Mouse (Mus musculus) stomach, embryonic 14.5 days (tissue): ENCODE results near the gene Bcat2. TPM values are rescaled to one million over a fixed set of nuclear protein-coding genes. Genes with fewer than 3 reads are reported as not detected.

Experiments used
- polyA plus RNA-seq: library from polyadenylated mRNA; unstranded; fragments of >200 nt; fragmentation: Nextera tagmentation; extraction: Ambion mirVana; gene quantifications from 2 replicates; pipeline ENCODE4 v1.2.1, GENCODE M21; 2014

Gene Bcat2
- polyA plus RNA-seq, 1 experiment from 2014 or later = 61.6 TPM

Other genes with a start within 250 kb of the Bcat2 start
- gene Trpm4, start 236.4 kb upstream of the Bcat2 start, polyA plus RNA-seq = 18.3 and 23.5 TPM in 2 replicates
- 0.78 and 1.8 TPM in 2 replicates for gene Hrc, start 234.9 kb upstream of the Bcat2 start, polyA plus RNA-seq
- gene Ppfia3, start 203.1 kb upstream of the Bcat2 start, polyA plus RNA-seq = 5.2 and 6.1 TPM in 2 replicates
- gene Lin7b, start 199.6 kb upstream of the Bcat2 start, polyA plus RNA-seq = 4.2 and 5.1 TPM in 2 replicates
- gene Snrnp70, start 174.4 kb upstream of the Bcat2 start, polyA plus RNA-seq = 118 and 124 TPM in 2 replicates
- not detected in 2 replicates for gene Kcna7, start 164.5 kb upstream of the Bcat2 start, polyA plus RNA-seq
- 4.1 and 4.5 TPM in 2 replicates for gene Ntf5, start 156.5 kb upstream of the Bcat2 start, polyA plus RNA-seq
- 0.52 TPM in 1 of 2 replicates, not detected in the other for gene Lhb, start 149.3 kb upstream of the Bcat2 start, polyA plus RNA-seq
- 32.7 and 35.3 TPM in 2 replicates for gene Gys1, start 135.3 kb upstream of the Bcat2 start, polyA plus RNA-seq
- gene Ruvbl2, start 132.1 kb upstream of the Bcat2 start, polyA plus RNA-seq = 132 and 135 TPM in 2 replicates
- 4,275 and 4,681 TPM in 2 replicates for gene Ftl1, start 110.3 kb upstream of the Bcat2 start, polyA plus RNA-seq
- 67.1 and 83.9 TPM in 2 replicates for gene Bax, start 103.3 kb upstream of the Bcat2 start, polyA plus RNA-seq
- 1.7 and 2.9 TPM in 2 replicates for gene Tulp2, start 88.3 kb upstream of the Bcat2 start, polyA plus RNA-seq
- gene Gm45808, start 83.3 kb upstream of the Bcat2 start, polyA plus RNA-seq = not detected in 2 replicates
- 2.7 and 3.4 TPM in 2 replicates for gene Dhdh, start 81.3 kb upstream of the Bcat2 start, polyA plus RNA-seq
- 199 TPM in 2 replicates for gene Nucb1, start 59.7 kb upstream of the Bcat2 start, polyA plus RNA-seq
- gene Ppp1r15a, start 43.9 kb upstream of the Bcat2 start, polyA plus RNA-seq = 12.7 and 18.3 TPM in 2 replicates
- 1.5 and 2.6 TPM in 2 replicates for gene Plekha4, start 43.8 kb upstream of the Bcat2 start, polyA plus RNA-seq
- 1.8 and 1.9 TPM in 2 replicates for gene Hsd17b14, start 15.3 kb upstream of the Bcat2 start, polyA plus RNA-seq
- 0.36 and 0.55 TPM in 2 replicates for gene Fgf21, start 45.3 kb downstream of the Bcat2 start, polyA plus RNA-seq
- gene Fut1, start 47.1 kb downstream of the Bcat2 start, polyA plus RNA-seq = 0.63 and 0.78 TPM in 2 replicates
- 0.23 and 0.62 TPM in 2 replicates for gene Izumo1, start 51.7 kb downstream of the Bcat2 start, polyA plus RNA-seq
- gene Rasip1, start 57.3 kb downstream of the Bcat2 start, polyA plus RNA-seq = 6.2 and 7.8 TPM in 2 replicates
- gene Mamstr, start 69.8 kb downstream of the Bcat2 start, polyA plus RNA-seq = 7.2 TPM in 2 replicates
- 5.7 and 6.1 TPM in 2 replicates for gene Fut2, start 96.2 kb downstream of the Bcat2 start, polyA plus RNA-seq
- 0.67 and 1.0 TPM in 2 replicates for gene Ntn5, start 113.9 kb downstream of the Bcat2 start, polyA plus RNA-seq
- 4.8 and 5.7 TPM in 2 replicates for gene Sec1, start 124.2 kb downstream of the Bcat2 start, polyA plus RNA-seq
- 10.4 and 11.4 TPM in 2 replicates for gene Car11, start 129.7 kb downstream of the Bcat2 start, polyA plus RNA-seq
- 6.4 and 6.7 TPM in 2 replicates for gene Dbp, start 134.9 kb downstream of the Bcat2 start, polyA plus RNA-seq
- gene Rpl18, start 145.3 kb downstream of the Bcat2 start, polyA plus RNA-seq = 1,227 and 1,272 TPM in 2 replicates
- 24.4 TPM in 2 replicates for gene Sphk2, start 147.8 kb downstream of the Bcat2 start, polyA plus RNA-seq
- gene Fam83e, start 151.1 kb downstream of the Bcat2 start, polyA plus RNA-seq = 3.1 and 4.1 TPM in 2 replicates
- 0.38 TPM in 1 of 2 replicates, not detected in the other for gene Spaca4, start 155.7 kb downstream of the Bcat2 start, polyA plus RNA-seq
- gene Lmtk3, start 213.6 kb downstream of the Bcat2 start, polyA plus RNA-seq = 2.5 and 3.3 TPM in 2 replicates
- 2.8 and 3.6 TPM in 2 replicates for gene Sult2b1, start 214.5 kb downstream of the Bcat2 start, polyA plus RNA-seq
- gene Cyth2, start 244.4 kb downstream of the Bcat2 start, polyA plus RNA-seq = 89.3 and 92.6 TPM in 2 replicates